Mouse (Mus musculus): ENCODE measurements around the gene Areg. TPM values are rescaled to one million over a fixed set of nuclear protein-coding genes. Genes with fewer than 3 reads are reported as not detected.

Gene Areg
- polyA plus RNA-seq, 1 experiment from 2014 or later: 1.9 TPM

GRCm38 (mm10) chr5:91162787-91163186, 23.4 kb downstream of the Areg start:
- no peak for ATAC-seq (ENCODE audit: insufficient read depth)
- Histone ChIP-seq H3K4me2 (no peak overlapping the region), H3K4me1 (ENCODE audit: insufficient read depth) (no peaks in the 10 kb centered on the region), H3K9ac (no peak overlapping the region), H3K9me3 (ENCODE audit: low read depth, low read length) (no peaks in the 10 kb centered on the region), H3K4me3 (ENCODE audit: low read depth, low read length) (no peak overlapping the region), H3K36me3 (ENCODE audit: insufficient read depth) (no peaks in the 10 kb centered on the region), H3K27me3 (ENCODE audit: insufficient read depth, low read length) (no peaks in the 10 kb centered on the region), H3K27ac (ENCODE audit: low read depth) (no peak overlapping the region)
- DNase-seq: no peak
- 73% methylated on average over 4 of the region's 4 CpGs for WGBS
- no peak for TF ChIP-seq CTCF (IDR thresholded peaks at IDR 0.05; ENCODE audit: low read depth)

- Histone ChIP-seq H3K4me1 (ENCODE audit: insufficient read depth) (no peaks in the 10 kb centered on the region), H3K4me3 (ENCODE audit: low read depth, low read length) (no peak overlapping the region), H3K9ac (no peak overlapping the region), H3K4me2 (no peak overlapping the region), H3K27me3 (ENCODE audit: insufficient read depth, low read length) (no peaks in the 10 kb centered on the region), H3K36me3 (ENCODE audit: insufficient read depth) (no peaks in the 10 kb centered on the region), H3K27ac (ENCODE audit: low read depth) (no peak overlapping the region), H3K9me3 (ENCODE audit: low read depth, low read length) (no peaks in the 10 kb centered on the region)
- DNase-seq (peak; percentile 52), ATAC-seq (ENCODE audit: insufficient read depth) (no peak)
- TF ChIP-seq CTCF (IDR thresholded peaks at IDR 0.05; ENCODE audit: low read depth): no peak
- 62% methylated on average over 5 of the region's 5 CpGs for WGBS
These were observed 27.2 kb downstream of the Areg start for GRCm38 (mm10) chr5:91166601-91167000.

GRCm38 (mm10) chr5:91176397-91176796, 37.0 kb downstream of the Areg start:
- no peak for TF ChIP-seq CTCF (IDR thresholded peaks at IDR 0.05; ENCODE audit: low read depth)
- no peak overlapping the region for H3K9ac ChIP-seq
- ATAC-seq (ENCODE audit: insufficient read depth): no peak
- H3K9me3 ChIP-seq (ENCODE audit: low read depth, low read length): no peaks in the 10 kb centered on the region
- no peaks in the 10 kb centered on the region for H3K36me3 ChIP-seq (ENCODE audit: insufficient read depth)
- H3K4me2 ChIP-seq: no peak overlapping the region
- H3K4me1 ChIP-seq (ENCODE audit: insufficient read depth): no peaks in the 10 kb centered on the region
- H3K27ac ChIP-seq (ENCODE audit: low read depth): no peak overlapping the region
- no peak overlapping the region for H3K4me3 ChIP-seq (ENCODE audit: low read depth, low read length)
- DNase-seq: no peak
- no peaks in the 10 kb centered on the region for H3K27me3 ChIP-seq (ENCODE audit: insufficient read depth, low read length)

GRCm38 (mm10) chr5:91194572-91194971, 55.2 kb downstream of the Areg start:
- no peak overlapping the region for H3K27ac ChIP-seq (ENCODE audit: low read depth)
- no peaks in the 10 kb centered on the region for H3K9me3 ChIP-seq (ENCODE audit: low read depth, low read length)
- WGBS: 69% methylated on average over 3 of the region's 3 CpGs
- no peak for TF ChIP-seq CTCF (IDR thresholded peaks at IDR 0.05; ENCODE audit: low read depth)
- no peak overlapping the region for H3K4me3 ChIP-seq (ENCODE audit: low read depth, low read length)
- no peak for DNase-seq
- no peaks in the 10 kb centered on the region for H3K27me3 ChIP-seq (ENCODE audit: insufficient read depth, low read length)
- no peaks in the 10 kb centered on the region for H3K36me3 ChIP-seq (ENCODE audit: insufficient read depth)
- H3K4me2 ChIP-seq: no peak overlapping the region
- ATAC-seq (ENCODE audit: insufficient read depth): no peak
- no peak overlapping the region for H3K9ac ChIP-seq
- H3K4me1 ChIP-seq (ENCODE audit: insufficient read depth): no peaks in the 10 kb centered on the region

Other genes with a start within 250 kb of the Areg start
- gene Cxcl1, start 248.4 kb upstream of the Areg start, polyA plus RNA-seq (2014; fragmentation: Nextera tagmentation; extraction: Ambion mirVana): 0.72 and 1.3 TPM in 2 replicates
- gene Cxcl2, start 235.7 kb upstream of the Areg start, polyA plus RNA-seq (2014; fragmentation: Nextera tagmentation; extraction: Ambion mirVana): not detected in 2 replicates
- 49.9 and 51.2 TPM in 2 replicates for gene Mthfd2l, start 208.5 kb upstream of the Areg start, polyA plus RNA-seq (2014; fragmentation: Nextera tagmentation; extraction: Ambion mirVana)
- 0.18 TPM in 1 of 2 replicates, not detected in the other for gene Epgn, start 112.1 kb upstream of the Areg start, polyA plus RNA-seq (2014; fragmentation: Nextera tagmentation; extraction: Ambion mirVana)
- gene Ereg, start 65.0 kb upstream of the Areg start, polyA plus RNA-seq (2014; fragmentation: Nextera tagmentation; extraction: Ambion mirVana): 0.13 and 0.14 TPM in 2 replicates

All from lung, embryonic 14.5 days (tissue).